Mouse (Mus musculus) liver, embryonic 11.5 days (tissue): ENCODE data around the gene Ntn1. TPM values are rescaled to one million over a fixed set of nuclear protein-coding genes. Genes with fewer than 3 reads are reported as not detected.

Source experiments
- ATAC-seq: fragments of 200-750 bp; cut with Nextera tagmentation; replicated peaks from 2 replicates; pipeline ENCODE4 v1.8.0; 2017; ENCODE audit warnings: moderate number of reproducible peaks, mild to moderate bottlenecking, moderate TSS enrichment, moderate library complexity; ENCODE audit not compliant: low FRiP score
- DNase-seq: peaks from one replicate; pipeline ENCODE4 v3.0.0-alpha.2; 2017; ENCODE audit warnings: low spot score
- H3K27ac ChIP-seq: fragments of 300-500 bp; sonication (generic); 2 replicates; pipeline ENCODE4 v1.5.1; 2014; ENCODE audit warnings: mild to moderate bottlenecking, low read depth, low read length, control low read depth
- H3K27me3 ChIP-seq: fragments of 300-500 bp; sonication (generic); replicated peaks from 2 replicates; pipeline ENCODE4 v1.6.1; 2014; ENCODE audit warnings: low read length, mixed read lengths; ENCODE audit not compliant: control insufficient read depth, insufficient read depth
- H3K36me3 ChIP-seq: fragments of 300-500 bp; sonication (generic); 2 replicates; pipeline ENCODE4 v1.6.1; 2014; ENCODE audit warnings: mild to moderate bottlenecking, low read length, moderate library complexity, mixed read lengths; ENCODE audit not compliant: control insufficient read depth, insufficient read depth
- H3K4me1 ChIP-seq: fragments of 300-500 bp; sonication (generic); replicated peaks from 2 replicates; pipeline ENCODE4 v1.6.1; 2014; ENCODE audit warnings: low read length, mixed read lengths; ENCODE audit not compliant: control insufficient read depth, insufficient read depth
- H3K4me2 ChIP-seq: fragments of 300-500 bp; sonication (generic); 2 replicates; pipeline ENCODE4 v1.6.1; 2014; ENCODE audit warnings: mild to moderate bottlenecking, control low read depth, moderate library complexity
- H3K4me3 ChIP-seq: fragments of 300-500 bp; sonication (generic); 2 replicates; pipeline ENCODE4 v1.5.1; 2014; ENCODE audit warnings: low read depth, low read length, control low read depth
- H3K9ac ChIP-seq: fragments of 300-500 bp; sonication (generic); 2 replicates; pipeline ENCODE4 v1.6.1; 2014; ENCODE audit warnings: low read depth, low read length, control low read depth
- H3K9me3 ChIP-seq: fragments of 300-500 bp; sonication (generic); 2 replicates; pipeline ENCODE4 v1.6.1; 2016; ENCODE audit warnings: low read length, inconsistent platforms, mixed read lengths; ENCODE audit not compliant: control insufficient read depth
- WGBS: fragments of 180-500 bp; shearing (Covaris S2); extraction: QIAGEN DNeasy Blood & Tissue Kit; methylation state at CpG from one replicate; pipeline ENCODE4 v1.1.7; 2014; 5-methylcytosine and 5-hydroxymethylcytosine counted together
- polyA plus RNA-seq: library from polyadenylated mRNA; unstranded; fragments of >200 nt; fragmentation: Nextera tagmentation; extraction: Ambion mirVana; gene quantifications from 2 replicates; pipeline ENCODE4 v1.2.1, GENCODE M21; 2014

Ntn1 gene
- polyA plus RNA-seq, 1 experiment from 2014 or later: 0.40 TPM

GRCm38 (mm10) chr11:68200500-68200899 is 200.1 kb downstream of the Ntn1 start:
- no peaks in the 10 kb centered on the region for H3K36me3 ChIP-seq
- DNase-seq (no peak), ATAC-seq (no peak)
- no peak overlapping the region for H3K4me3 ChIP-seq
- WGBS: 83% methylated on average over 4 of the region's 4 CpGs
- H3K27me3 ChIP-seq: no peaks in the 10 kb centered on the region
- H3K27ac ChIP-seq: no peak overlapping the region
- no peaks in the 10 kb centered on the region for H3K9me3 ChIP-seq
- no peak overlapping the region for H3K9ac ChIP-seq
- H3K4me1 ChIP-seq: 0 out of 2 replicates have a peak, but pooled peaks cover 3% of the 10 kb centered on the region
- H3K4me2 ChIP-seq: no peak overlapping the region

DNA sequence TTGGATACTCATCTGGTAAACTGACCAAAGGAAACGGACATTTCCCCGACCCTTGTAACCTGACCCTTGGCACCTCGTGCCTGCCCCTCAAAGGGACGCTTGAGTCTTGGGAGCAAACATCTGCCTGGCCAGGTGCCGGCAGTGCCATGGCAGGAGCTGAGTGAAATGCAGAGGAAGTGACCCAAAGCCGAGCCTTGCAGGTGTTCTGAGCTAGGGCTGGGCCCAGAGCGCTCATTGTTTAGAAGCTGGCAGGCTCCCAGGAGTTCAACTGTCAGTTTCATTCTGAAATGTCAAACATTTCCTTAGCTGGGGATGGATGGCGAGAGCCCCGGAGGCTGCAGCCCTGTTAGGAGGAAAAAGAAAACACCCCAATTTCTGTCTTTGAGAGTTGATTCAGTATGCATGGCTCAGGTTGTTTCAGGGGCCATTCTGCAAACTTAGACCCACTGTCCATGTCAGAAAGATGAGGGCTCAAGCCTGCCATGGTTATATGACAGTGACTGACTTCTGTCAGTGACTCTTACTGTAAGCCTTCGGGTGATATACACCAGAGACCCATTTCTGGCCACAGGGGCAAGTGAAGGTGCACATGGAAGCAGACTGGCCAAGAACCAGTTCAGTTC is 200.7 kb downstream of the Ntn1 start:
- no peak for DNase-seq
- H3K27me3 ChIP-seq: no peaks in the 10 kb centered on the region
- no peak overlapping the region for H3K27ac ChIP-seq
- no peak overlapping the region for H3K4me3 ChIP-seq
- no peak overlapping the region for H3K9ac ChIP-seq
- no peaks in the 10 kb centered on the region for H3K9me3 ChIP-seq
- ATAC-seq: no peak
- 46% methylated on average over 10 of the region's 10 CpGs for WGBS
- H3K36me3 ChIP-seq: no peaks in the 10 kb centered on the region
- H3K4me2 ChIP-seq: no peak overlapping the region
- 0 out of 2 replicates have a peak, but pooled peaks cover 3% of the 10 kb centered on the region for H3K4me1 ChIP-seq

GRCm38 (mm10) chr11:68199103-68199502 is 201.5 kb downstream of the Ntn1 start:
- ATAC-seq: no peak
- H3K4me1 ChIP-seq: 0 out of 2 replicates have a peak, but pooled peaks cover 3% of the 10 kb centered on the region
- H3K27ac ChIP-seq: no peak overlapping the region
- no peaks in the 10 kb centered on the region for H3K36me3 ChIP-seq
- 74% methylated on average over 8 of the region's 8 CpGs for WGBS
- no peak overlapping the region for H3K4me2 ChIP-seq
- H3K9me3 ChIP-seq: no peaks in the 10 kb centered on the region
- no peak overlapping the region for H3K9ac ChIP-seq
- no peaks in the 10 kb centered on the region for H3K27me3 ChIP-seq
- DNase-seq: no peak
- H3K4me3 ChIP-seq: no peak overlapping the region

GRCm38 (mm10) chr11:68198696-68199095 is 201.9 kb downstream of the Ntn1 start:
- Histone ChIP-seq H3K27ac (no peak overlapping the region), H3K27me3 (no peaks in the 10 kb centered on the region), H3K9ac (no peak overlapping the region), H3K4me1 (0 out of 2 replicates have a peak, but pooled peaks cover 3% of the 10 kb centered on the region), H3K4me2 (no peak overlapping the region), H3K9me3 (no peaks in the 10 kb centered on the region), H3K4me3 (no peak overlapping the region), H3K36me3 (no peaks in the 10 kb centered on the region)
- DNase-seq (no peak), ATAC-seq (no peak)
- 66% methylated on average over 10 of the region's 10 CpGs for WGBS

DNA sequence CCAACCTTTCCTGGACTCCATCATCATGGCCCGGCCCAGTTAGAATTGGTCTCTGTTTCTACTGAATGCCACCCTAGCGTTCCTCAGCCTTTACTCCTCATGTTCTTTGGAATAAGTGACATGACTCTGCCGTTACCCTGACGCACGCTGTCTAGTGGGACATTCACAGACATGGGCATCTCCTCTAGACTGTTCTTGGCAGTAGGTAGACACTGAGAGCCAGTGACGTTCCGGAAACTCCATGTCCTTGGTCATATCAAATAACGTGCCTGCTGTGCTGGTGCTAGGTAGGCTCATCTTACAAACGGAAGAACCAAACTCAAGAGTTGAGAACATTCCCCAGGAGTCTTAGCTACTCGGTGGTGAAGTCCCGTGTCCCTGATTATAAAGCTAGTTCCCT is 203.2 kb downstream of the Ntn1 start:
- H3K9me3 ChIP-seq: no peaks in the 10 kb centered on the region
- H3K4me2 ChIP-seq: no peak overlapping the region
- no peaks in the 10 kb centered on the region for H3K27me3 ChIP-seq
- no peak for DNase-seq
- no peak overlapping the region for H3K9ac ChIP-seq
- no peak for ATAC-seq
- no peak overlapping the region for H3K27ac ChIP-seq
- 87% methylated on average over 11 of the region's 11 CpGs for WGBS
- H3K4me3 ChIP-seq: no peak overlapping the region
- 0 out of 2 replicates have a peak, but pooled peaks cover 3% of the 10 kb centered on the region for H3K4me1 ChIP-seq
- no peaks in the 10 kb centered on the region for H3K36me3 ChIP-seq

GRCm38 (mm10) chr11:68196566-68196965 is 204.1 kb downstream of the Ntn1 start:
- 0 out of 2 replicates have a peak, but pooled peaks cover 3% of the 10 kb centered on the region for H3K4me1 ChIP-seq
- H3K4me3 ChIP-seq: no peak overlapping the region
- no peak overlapping the region for H3K4me2 ChIP-seq
- WGBS: 79% methylated on average over 6 of the region's 6 CpGs
- no peaks in the 10 kb centered on the region for H3K27me3 ChIP-seq
- H3K9me3 ChIP-seq: no peaks in the 10 kb centered on the region
- H3K9ac ChIP-seq: no peak overlapping the region
- no peak overlapping the region for H3K27ac ChIP-seq
- no peaks in the 10 kb centered on the region for H3K36me3 ChIP-seq
- ATAC-seq (no peak), DNase-seq (no peak)

DNA sequence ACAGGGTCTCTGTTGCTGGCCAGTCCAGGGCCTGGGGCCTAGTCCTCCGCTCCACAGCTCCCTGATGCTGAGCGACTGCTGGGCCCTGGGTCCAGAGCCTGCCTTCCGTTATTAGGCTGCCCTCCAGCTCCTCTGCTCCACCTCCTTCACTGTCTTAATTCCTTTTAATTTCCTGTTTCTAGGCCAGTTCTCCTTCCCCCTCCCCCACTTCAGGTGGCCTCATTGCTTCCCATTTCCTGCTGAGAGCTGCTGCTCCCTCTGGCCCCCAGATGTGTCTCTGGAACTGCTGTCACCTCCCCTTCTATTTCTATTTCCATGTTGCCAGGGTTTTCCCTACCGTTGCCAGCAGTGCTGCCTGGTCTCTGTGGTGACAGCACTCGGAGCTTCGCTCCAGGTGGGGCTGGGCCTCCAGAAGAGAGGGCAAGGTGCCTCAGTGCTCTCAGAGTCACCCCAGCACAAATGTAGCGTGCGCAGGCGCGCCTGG is 204.9 kb downstream of the Ntn1 start:
- no peak overlapping the region for H3K4me2 ChIP-seq
- no peak overlapping the region for H3K4me3 ChIP-seq
- H3K4me1 ChIP-seq: 0 out of 2 replicates have a peak, but pooled peaks cover 3% of the 10 kb centered on the region
- H3K27ac ChIP-seq: no peak overlapping the region; the same call in 1 of the 2 replicates
- no peaks in the 10 kb centered on the region for H3K9me3 ChIP-seq
- no peak for DNase-seq
- no peaks in the 10 kb centered on the region for H3K36me3 ChIP-seq
- H3K9ac ChIP-seq: no peak overlapping the region
- ATAC-seq: no peak
- no peaks in the 10 kb centered on the region for H3K27me3 ChIP-seq
- 67% methylated on average over 10 of the region's 10 CpGs for WGBS

DNA sequence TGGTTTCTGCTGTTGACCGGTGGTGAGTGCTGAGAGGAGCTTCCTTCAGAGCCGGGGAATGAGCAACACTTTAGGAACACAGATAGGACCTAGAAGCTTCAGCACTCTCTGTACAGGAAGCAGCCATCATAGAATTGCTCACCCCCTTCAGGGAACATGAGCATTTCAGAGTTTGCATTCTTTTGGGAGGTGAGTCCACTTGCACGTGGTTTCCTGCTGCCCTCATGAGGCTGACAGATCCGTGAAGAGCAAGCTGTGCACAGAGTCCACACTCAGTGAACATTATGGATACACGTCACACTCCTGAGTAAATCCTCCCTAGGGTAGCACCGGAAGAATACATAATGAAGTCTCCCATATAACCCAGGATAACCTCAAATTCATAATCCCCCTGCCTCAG is 205.5 kb downstream of the Ntn1 start:
- Histone ChIP-seq H3K4me3 (no peak overlapping the region), H3K36me3 (no peaks in the 10 kb centered on the region), H3K9ac (no peak overlapping the region), H3K27ac (no peak overlapping the region), H3K9me3 (no peaks in the 10 kb centered on the region), H3K27me3 (no peaks in the 10 kb centered on the region), H3K4me2 (no peak overlapping the region), H3K4me1 (0 out of 2 replicates have a peak, but pooled peaks cover 3% of the 10 kb centered on the region)
- 62% methylated on average over 6 of the region's 6 CpGs for WGBS
- ATAC-seq (no peak), DNase-seq (no peak)

GRCm38 (mm10) chr11:68190849-68191248 is 209.8 kb downstream of the Ntn1 start:
- ATAC-seq (no peak), DNase-seq (no peak)
- Histone ChIP-seq H3K9ac (no peak overlapping the region), H3K4me2 (no peak overlapping the region), H3K27me3 (no peaks in the 10 kb centered on the region), H3K27ac (no peak overlapping the region), H3K9me3 (no peaks in the 10 kb centered on the region), H3K36me3 (no peaks in the 10 kb centered on the region), H3K4me1 (0 out of 2 replicates have a peak, but pooled peaks cover 2% of the 10 kb centered on the region), H3K4me3 (no peak overlapping the region)
- whole genome bisulfite sequencing: 83% methylated on average over 5 of the region's 5 CpGs
